Mouse (Mus musculus) layer of hippocampus, adult 9-10 months (tissue): ENCODE measurements around the gene Grik4.
A peak's percentile ranks its signal among the peaks of the same experiment; 100 is the strongest.
"Not testable (repeated sequence)": the region's sequence is repeated elsewhere in the genome, so short reads cannot be mapped to it uniquely, and the experiment has no call there.

ENCODE experiments used
- DNase-seq: peaks from one replicate; pipeline ENCODE4 v3.0.0; 2022; ENCODE audit warnings: low spot score

The Grik4 gene

DNA sequence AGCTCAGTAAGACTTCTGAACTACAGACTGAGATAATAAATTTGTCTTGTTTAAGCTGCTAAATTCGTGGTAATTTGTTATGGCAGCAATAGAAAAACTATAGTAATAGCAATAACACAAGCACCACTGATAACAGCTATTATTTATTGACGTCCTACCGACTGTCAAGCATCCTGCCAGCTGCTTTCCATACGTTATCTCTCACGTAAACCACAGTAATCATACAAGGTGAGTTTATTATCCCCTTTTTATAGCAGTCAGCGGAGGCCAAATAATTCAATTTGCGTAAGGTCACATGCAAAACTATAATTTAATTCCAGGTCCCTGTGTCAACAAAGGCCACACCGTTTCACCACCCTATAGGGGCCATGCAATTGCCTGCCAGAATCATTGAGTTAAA, 147.0 kb downstream of the Grik4 start:
- no peak for DNase-seq

DNA sequence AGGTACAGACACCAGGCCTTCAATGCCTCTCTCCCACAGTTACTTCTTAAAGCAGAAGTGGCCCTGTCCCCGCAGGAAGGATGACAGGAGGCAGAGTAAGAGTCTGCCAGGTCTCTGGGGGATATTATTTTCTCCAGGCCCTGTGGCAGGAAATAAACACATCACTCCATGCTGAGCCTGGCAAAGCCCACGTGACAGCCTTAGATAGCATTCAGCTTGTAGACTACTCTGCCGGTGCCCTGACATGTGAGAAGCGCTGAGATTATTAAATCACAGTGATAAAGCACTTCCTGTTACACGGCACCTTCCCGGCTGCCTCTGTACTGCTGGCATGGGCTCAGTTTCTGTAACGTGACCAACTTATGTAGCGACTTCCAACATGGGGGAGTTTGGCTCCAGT, 148.4 kb downstream of the Grik4 start:
- no peak for DNase-seq

GRCm38 (mm10) chr9:42794006-42794405, 150.3 kb downstream of the Grik4 start:
- DNase-seq: no peak

DNA sequence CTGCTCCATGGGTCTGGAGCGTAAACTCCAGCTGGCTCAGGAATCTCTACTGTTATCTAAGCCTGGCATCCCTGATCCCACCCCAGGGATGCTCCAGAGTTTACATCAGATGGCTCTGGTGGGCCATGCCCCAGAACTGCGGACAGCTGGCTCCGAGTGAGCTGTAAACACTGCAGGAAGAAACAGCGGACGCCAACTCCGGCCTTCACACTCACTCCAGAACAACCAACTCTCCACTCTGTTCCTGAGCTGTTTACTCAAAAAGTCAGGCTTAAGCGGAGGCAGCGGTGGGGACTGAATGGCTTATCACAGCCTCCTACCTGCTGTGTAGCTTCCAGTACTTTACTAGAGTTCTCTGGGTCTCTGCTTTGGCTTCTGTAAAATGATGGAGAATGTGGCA, 150.7 kb downstream of the Grik4 start:
- DNase-seq: no peak

GRCm38 (mm10) chr9:42792381-42792780, 151.9 kb downstream of the Grik4 start:
- no peak for DNase-seq

DNA sequence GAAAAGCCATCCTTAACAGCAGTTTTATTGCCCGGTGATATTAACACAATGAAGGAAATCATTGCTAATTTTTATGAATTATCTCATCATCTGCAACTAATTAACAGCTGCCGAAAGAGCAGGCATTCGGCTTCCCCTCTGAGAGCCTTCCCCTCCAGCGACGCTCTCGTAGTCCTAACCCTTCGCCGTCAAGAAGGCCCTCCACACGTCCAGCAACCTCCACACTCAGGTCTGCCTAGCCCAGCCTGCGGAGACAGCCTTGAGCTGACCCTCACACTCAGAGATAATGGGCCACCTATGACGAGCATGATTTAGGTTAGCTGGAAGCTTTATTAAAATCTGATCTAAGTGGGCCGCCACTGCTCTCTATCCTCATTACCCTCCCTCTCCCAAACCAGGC, 152.5 kb downstream of the Grik4 start:
- DNase-seq: no peak

DNA sequence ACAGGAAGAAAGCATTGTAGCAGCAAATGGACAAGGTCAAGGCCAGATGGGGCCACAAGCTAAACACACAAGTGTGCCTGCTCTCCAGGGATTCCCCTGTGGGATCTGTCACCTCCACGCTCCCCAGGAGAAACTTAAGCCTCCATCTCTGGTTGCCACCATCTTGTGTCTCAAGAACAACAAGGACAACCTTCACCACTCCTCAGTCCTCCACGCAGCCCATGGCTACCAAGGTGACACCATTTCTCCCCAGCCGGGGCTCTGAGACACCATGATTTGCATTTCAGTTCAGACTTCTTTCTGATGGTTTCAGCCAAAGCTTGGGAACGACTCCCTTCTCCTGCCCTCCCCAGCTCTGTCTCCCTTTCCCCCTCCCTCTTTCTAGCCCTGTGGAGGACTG, 152.9 kb downstream of the Grik4 start:
- no peak for DNase-seq

- DNase-seq: peak; percentile 56
Measured at GRCm38 (mm10) chr9:42788471-42788870, 155.8 kb downstream of the Grik4 start.

DNA sequence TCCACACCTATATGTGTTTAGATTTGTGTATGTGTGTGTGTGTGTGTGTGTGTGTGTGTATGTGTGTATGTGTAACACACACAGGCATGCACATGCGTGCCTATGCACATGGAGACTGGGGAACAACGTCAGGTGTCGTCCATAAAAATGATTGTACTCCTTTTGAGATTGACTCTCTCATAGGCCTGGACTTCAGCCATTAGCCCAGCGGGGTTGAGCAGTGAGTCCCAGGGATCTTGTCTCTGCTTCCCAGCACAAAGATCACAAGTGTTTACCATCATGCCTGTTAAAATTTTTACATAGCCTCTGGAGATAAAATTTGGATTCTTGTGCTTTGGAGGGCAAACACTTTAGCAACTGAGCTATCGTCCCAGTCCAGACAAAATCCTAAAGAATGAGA, 157.4 kb downstream of the Grik4 start:
- DNase-seq: no peak

DNA sequence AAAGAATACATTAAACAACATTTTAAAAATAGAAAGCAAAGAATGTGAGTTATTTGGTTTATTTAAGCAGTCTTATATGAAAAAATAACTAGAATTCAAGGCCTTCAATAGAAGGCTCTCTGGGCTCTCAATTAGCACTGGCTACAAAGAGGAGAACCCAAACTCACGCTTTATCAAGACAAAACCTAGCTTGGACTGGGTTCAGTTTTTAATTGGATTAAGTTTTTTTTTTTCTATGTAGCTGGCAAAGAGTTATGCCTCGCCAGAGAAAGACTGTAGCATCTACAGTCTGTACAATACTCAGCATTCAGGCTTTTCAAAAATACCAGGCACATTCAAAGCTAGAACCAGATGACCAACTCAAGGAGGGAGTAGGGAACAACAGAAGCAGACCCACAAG, 158.0 kb downstream of the Grik4 start:
- DNase-seq: no peak

DNA sequence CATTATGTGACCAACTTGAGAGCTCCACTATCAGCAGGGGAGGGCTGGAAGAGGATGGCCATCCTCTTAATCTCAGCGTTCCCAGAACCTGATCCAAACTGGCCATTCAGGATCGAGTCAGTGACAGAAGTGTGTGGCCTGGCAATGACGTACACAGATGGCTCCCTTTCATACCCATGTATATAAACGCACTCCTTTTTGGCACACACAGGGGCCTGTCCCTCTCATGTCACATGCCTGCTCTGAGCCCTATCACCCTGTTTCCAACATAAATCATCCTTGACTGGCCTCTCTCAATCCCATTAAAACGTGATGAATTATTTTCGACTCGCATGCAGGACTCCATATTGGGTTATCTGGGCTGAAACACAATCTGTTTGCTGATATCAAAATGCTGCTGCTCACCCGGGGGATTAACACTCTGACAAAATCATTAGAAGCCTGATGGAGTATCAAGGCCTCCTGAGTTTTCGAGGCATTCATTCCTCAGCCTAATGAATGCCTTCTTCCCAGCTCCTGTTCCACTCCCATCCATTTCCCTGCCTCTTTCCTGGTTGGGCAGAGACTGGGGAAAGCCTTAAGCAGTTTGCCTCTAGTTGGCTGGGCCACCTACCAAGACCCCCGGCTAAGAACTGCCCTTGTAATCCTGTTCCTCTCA, 159.0 kb downstream of the Grik4 start:
- DNase-seq: no peak

- no peak for DNase-seq
Measured at GRCm38 (mm10) chr9:42783248-42783903, 160.9 kb downstream of the Grik4 start.

DNA sequence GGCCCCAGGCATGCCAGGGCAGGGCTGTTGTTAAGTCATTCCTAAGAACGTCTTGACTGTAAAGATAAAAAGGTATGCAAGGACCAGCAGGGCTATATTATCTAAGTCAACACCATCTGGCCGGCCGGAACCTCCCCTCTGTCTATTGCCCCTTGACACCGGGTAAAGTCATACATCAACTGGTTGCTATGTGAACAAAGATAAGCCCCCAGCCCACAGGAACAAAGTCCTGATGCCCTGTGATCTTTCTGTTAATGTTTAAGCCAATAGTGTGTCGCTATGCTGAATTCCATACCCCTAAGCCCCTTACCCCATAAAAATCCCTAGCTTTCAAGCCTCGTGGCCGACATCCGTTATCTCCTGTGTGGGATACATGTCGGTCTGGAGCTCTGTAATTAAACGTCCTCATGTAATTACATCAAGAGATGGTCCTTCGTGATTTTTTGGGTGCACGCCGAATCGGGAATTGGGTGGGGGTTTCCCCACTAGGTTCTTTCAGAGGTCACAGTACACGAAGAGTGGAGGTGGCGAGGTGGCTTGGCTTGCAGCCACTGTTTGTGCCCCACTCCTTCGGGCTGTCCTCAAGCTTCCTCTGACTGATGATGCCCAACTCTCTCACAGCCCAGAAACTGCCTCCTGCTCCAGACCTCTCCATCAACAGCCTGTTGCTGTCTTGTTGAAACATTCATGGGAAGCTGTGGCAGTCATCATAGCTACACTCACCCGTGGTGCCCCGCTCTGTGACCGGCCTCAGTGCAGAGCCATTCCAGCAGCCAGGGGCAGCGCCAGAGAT, 165.6 kb downstream of the Grik4 start:
- DNase-seq: not testable (repeated sequence)

DNA sequence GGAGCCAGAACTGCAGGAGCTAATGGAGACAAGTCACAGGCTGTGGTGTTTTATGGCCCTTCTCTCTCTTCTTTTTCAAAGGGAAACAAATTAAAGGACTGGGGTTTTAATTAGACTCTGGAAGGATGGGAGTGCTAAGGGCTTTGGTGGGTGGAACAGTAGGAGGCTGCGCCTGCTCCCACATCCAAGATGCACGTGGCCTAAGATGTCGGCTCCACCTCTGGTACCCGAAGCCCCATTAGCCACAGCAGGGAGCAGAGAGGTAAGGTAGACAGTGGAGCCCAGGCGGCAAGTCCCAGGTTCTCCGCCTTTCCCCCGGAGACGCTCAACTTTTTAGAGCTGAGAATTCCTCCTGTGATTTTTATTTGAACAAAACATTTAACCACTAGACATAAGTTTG, 166.4 kb downstream of the Grik4 start:
- DNase-seq: no peak

DNA sequence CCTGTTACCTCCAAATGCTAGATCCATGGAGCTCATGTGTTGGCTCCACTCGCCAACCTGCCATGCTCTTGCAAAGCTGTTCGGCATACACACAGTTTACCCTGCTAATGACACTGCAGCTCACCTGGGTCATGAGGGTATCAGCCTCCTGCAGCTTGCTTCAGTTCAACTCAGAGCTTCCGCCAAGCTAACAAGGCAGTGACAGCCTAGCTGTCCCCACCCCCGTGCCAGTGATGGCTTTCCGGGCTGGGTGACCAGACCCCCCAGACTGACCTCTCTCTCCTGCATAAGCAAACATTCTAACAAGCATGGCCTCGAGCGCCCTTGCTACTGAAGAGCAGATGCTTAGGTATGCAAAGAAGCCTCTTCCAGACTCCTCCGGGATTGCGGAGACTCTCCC, 167.5 kb downstream of the Grik4 start:
- DNase-seq: no peak

GRCm38 (mm10) chr9:42764823-42765560, 179.3 kb downstream of the Grik4 start:
- DNase-seq: no peak

DNA sequence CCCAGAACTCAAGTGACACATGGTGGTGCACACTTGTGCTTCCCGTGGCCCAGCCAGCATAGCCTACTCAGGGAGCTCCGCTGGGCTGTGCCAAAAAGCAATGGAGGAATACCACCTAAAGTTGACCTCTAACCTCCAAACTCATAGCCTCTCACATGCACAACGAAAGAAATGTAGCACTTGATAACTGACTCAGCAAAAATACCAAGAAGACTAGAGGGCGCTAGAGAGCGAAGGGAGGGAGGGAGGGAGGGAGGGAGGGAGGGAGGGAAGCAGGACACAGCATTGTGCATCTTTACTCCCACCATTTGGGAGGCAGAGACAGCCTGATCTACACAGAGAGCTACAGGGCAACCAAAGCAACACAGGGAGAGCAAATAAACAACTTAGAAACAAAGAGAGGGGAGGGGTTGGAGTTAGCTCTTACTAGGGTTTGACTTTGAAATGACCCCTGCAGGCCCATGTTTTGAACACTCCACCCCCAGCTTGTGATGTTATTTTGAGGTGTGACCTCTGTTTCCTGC, 185.5 kb downstream of the Grik4 start:
- DNase-seq: no peak

DNA sequence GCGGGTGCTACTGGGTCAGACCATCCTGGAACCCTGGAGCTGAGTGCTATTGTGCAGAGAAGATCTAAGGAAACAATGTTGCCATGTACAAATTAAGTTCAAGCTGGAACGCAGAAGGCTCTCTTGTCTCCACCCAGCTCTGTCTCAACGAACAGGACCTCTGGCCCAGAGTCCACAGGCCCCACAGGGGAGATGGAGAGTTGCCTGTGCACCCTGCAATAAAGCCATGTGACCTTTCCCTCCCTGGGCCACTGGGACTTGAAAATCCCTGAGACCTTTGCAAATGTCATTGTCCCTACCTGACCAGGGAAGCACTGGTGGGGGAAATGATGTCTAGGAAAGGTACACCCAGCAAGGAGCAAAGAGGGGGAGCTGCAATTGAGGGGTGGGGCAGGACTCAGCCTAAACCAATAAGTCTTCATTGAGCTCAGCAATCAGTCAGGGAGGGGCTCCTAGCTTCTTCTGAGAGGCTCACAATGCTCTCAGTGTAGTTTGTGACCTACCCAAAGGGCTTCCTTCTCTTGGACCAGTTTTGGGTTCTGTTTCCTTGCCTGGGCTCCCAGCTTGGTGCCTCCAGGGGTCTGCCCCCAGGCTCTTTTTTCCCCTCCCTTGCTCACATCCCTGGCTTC, 187.2 kb downstream of the Grik4 start:
- DNase-seq: no peak

GRCm38 (mm10) chr9:42754699-42755098, 189.6 kb downstream of the Grik4 start:
- no peak for DNase-seq

DNA sequence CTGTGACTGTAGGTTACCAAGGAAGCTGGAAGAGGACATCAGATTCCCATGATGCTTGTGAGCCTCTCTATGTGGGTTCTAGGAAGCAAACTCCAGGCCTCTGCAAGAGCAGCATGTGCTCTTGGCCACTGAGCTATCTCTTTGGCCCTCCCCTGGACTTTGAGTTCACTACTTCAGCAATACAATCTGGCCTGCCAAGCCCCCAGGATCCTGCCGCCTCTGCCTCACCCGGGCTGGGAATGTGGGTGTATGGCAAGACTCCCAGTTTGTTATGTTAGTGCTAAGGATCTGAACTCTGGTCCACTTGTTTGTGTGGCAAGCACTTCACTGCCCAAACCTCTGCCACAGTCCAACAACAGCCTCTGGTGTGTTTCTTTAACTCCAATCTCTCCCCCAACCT, 193.1 kb downstream of the Grik4 start:
- no peak for DNase-seq

GRCm38 (mm10) chr9:42750176-42750575, 194.1 kb downstream of the Grik4 start:
- DNase-seq: no peak

GRCm38 (mm10) chr9:42745982-42746381, 198.3 kb downstream of the Grik4 start:
- DNase-seq: no peak
